Mouse (Mus musculus): ENCODE data around the gene Palld. TPM values are rescaled to one million over a fixed set of nuclear protein-coding genes. Genes with fewer than 3 reads are reported as not detected.

Palld gene
- polyA plus RNA-seq, 1 experiment from 2014 or later: 123 TPM

- Histone ChIP-seq H3K4me3 (no peak overlapping the region), H3K36me3 (no peaks in the 10 kb centered on the region), H3K4me2 (no peak overlapping the region), H3K27me3 (no peaks in the 10 kb centered on the region), H3K27ac (peak overlapping the region; percentile 58; the same call in 1 of the 2 replicates), H3K9me3 (no peaks in the 10 kb centered on the region), H3K4me1 (peaks cover 16% of the 10 kb centered on the region), H3K9ac (no peak overlapping the region)
- ATAC-seq (ENCODE audit: insufficient number of reproducible peaks, low FRiP score, low TSS enrichment, low read depth): no peak; the same call in 1 of the 2 replicates
- WGBS: 36% methylated on average over 3 of the region's 3 CpGs
Observed at GRCm38 (mm10) chr8:61639008-61639407, 263.5 kb downstream of the Palld start.

GRCm38 (mm10) chr8:61637736-61638135 is 264.8 kb downstream of the Palld start:
- Histone ChIP-seq H3K27me3 (no peaks in the 10 kb centered on the region), H3K36me3 (no peaks in the 10 kb centered on the region), H3K9ac (no peak overlapping the region), H3K9me3 (no peaks in the 10 kb centered on the region), H3K4me3 (no peak overlapping the region), H3K4me2 (no peak overlapping the region), H3K4me1 (peaks cover 16% of the 10 kb centered on the region), H3K27ac (no peak overlapping the region)
- WGBS: 71% methylated on average over 4 of the region's 4 CpGs
- ATAC-seq (ENCODE audit: insufficient number of reproducible peaks, low FRiP score, low TSS enrichment, low read depth): no peak

DNA sequence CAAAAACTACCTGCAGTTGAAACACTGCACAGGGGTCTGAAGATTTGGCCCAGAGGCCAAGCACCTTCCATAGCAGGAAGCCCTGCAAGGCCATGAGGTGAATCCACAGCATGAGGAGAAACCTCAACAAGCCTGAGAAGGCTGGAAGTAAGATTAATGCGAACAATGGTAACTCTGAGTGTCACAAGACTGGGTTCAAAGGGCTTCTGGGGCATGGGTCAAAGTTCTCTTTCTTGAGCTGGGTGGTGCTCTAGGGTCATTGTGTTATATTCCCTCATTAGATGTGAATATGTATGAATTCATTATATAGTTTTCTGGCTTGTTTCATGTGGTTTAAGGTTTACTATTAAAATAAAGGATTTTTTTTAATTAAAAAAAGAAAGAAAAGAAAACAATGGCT is 267.7 kb downstream of the Palld start:
- no peaks in the 10 kb centered on the region for H3K27me3 ChIP-seq
- 87% methylated on average over 1 of the region's 1 CpGs for WGBS
- no peak overlapping the region for H3K4me2 ChIP-seq
- ATAC-seq (ENCODE audit: insufficient number of reproducible peaks, low FRiP score, low TSS enrichment, low read depth): no peak
- H3K27ac ChIP-seq: no peak overlapping the region
- no peaks in the 10 kb centered on the region for H3K36me3 ChIP-seq
- no peak overlapping the region for H3K9ac ChIP-seq
- H3K4me1 ChIP-seq: peaks cover 8% of the 10 kb centered on the region
- H3K9me3 ChIP-seq: no peaks in the 10 kb centered on the region
- H3K4me3 ChIP-seq: no peak overlapping the region

DNA sequence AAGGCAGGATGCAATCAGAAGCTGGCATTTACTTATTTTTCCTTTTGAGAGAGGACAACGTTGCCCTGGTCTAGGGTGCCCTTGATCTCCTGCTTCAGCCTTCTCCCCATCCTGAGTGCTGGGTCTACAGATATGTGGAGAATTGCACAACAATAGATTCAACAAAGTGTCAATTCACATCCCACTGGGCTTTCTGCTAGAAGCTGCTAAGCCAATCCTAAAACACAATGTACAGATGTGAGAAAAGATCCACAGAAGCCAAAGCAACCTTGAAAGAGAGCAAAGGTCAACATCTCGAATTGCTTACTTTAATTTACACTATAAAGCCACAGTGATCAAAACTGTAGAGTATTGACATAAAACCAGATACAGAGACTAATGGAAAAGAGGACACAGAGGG is 270.2 kb downstream of the Palld start:
- WGBS: 78% methylated on average over 2 of the region's 2 CpGs
- Histone ChIP-seq H3K27me3 (no peaks in the 10 kb centered on the region), H3K4me3 (no peak overlapping the region), H3K9ac (no peak overlapping the region), H3K9me3 (no peaks in the 10 kb centered on the region), H3K27ac (no peak overlapping the region), H3K36me3 (no peaks in the 10 kb centered on the region), H3K4me1 (peaks cover 4% of the 10 kb centered on the region; the same call in 1 of the 2 replicates), H3K4me2 (no peak overlapping the region)
- ATAC-seq (ENCODE audit: insufficient number of reproducible peaks, low FRiP score, low TSS enrichment, low read depth): no peak

DNA sequence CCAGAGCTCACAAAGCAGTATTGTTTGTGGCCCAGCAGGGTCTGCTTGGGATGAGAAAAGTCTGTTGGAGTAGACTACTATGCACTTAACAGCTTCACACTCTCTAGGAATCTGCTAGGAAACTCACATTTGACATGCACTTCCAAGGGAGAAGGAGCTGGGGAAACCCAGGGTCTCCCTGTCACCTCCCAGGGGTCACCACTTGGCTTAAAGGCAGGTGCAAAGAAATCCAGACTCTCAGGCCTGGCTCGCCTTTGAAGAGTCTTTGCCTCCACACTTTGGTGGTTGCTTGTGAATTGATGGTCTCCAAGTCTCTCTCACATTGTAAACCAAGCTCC is 272.9 kb downstream of the Palld start:
- Histone ChIP-seq H3K4me2 (no peak overlapping the region), H3K27ac (no peak overlapping the region), H3K4me3 (no peak overlapping the region), H3K9ac (no peak overlapping the region), H3K4me1 (peaks cover 4% of the 10 kb centered on the region; the same call in 1 of the 2 replicates), H3K9me3 (no peaks in the 10 kb centered on the region), H3K36me3 (no peaks in the 10 kb centered on the region), H3K27me3 (no peaks in the 10 kb centered on the region)
- WGBS: 55% methylated on average over 1 of the region's 1 CpGs
- ATAC-seq (ENCODE audit: insufficient number of reproducible peaks, low FRiP score, low TSS enrichment, low read depth): no peak

- 70% methylated on average over 3 of the region's 3 CpGs for WGBS
- Histone ChIP-seq H3K9ac (no peak overlapping the region), H3K36me3 (no peaks in the 10 kb centered on the region), H3K4me3 (no peak overlapping the region), H3K27ac (0 out of 2 replicates have a peak overlapping the region, but pooled peaks have one; percentile 17), H3K9me3 (no peaks in the 10 kb centered on the region), H3K27me3 (no peaks in the 10 kb centered on the region), H3K4me1 (peaks cover 5% of the 10 kb centered on the region), H3K4me2 (no peak overlapping the region)
- no peak for ATAC-seq (ENCODE audit: insufficient number of reproducible peaks, low FRiP score, low TSS enrichment, low read depth)
Observed at GRCm38 (mm10) chr8:61628938-61629630, 273.4 kb downstream of the Palld start.

- no peak overlapping the region for H3K9ac ChIP-seq
- H3K4me3 ChIP-seq: no peak overlapping the region
- peaks cover 14% of the 10 kb centered on the region for H3K4me1 ChIP-seq
- no peak for ATAC-seq (ENCODE audit: insufficient number of reproducible peaks, low FRiP score, low TSS enrichment, low read depth)
- no peak overlapping the region for H3K27ac ChIP-seq
- 86% methylated on average over 8 of the region's 8 CpGs for WGBS
- H3K27me3 ChIP-seq: no peaks in the 10 kb centered on the region
- H3K9me3 ChIP-seq: no peaks in the 10 kb centered on the region
- H3K4me2 ChIP-seq: no peak overlapping the region
- H3K36me3 ChIP-seq: no peaks in the 10 kb centered on the region
Observed at GRCm38 (mm10) chr8:61626246-61626952, 276.1 kb downstream of the Palld start.

GRCm38 (mm10) chr8:61625656-61626210 is 276.8 kb downstream of the Palld start:
- peaks cover 14% of the 10 kb centered on the region for H3K4me1 ChIP-seq
- 58% methylated on average over 8 of the region's 8 CpGs for WGBS

DNA sequence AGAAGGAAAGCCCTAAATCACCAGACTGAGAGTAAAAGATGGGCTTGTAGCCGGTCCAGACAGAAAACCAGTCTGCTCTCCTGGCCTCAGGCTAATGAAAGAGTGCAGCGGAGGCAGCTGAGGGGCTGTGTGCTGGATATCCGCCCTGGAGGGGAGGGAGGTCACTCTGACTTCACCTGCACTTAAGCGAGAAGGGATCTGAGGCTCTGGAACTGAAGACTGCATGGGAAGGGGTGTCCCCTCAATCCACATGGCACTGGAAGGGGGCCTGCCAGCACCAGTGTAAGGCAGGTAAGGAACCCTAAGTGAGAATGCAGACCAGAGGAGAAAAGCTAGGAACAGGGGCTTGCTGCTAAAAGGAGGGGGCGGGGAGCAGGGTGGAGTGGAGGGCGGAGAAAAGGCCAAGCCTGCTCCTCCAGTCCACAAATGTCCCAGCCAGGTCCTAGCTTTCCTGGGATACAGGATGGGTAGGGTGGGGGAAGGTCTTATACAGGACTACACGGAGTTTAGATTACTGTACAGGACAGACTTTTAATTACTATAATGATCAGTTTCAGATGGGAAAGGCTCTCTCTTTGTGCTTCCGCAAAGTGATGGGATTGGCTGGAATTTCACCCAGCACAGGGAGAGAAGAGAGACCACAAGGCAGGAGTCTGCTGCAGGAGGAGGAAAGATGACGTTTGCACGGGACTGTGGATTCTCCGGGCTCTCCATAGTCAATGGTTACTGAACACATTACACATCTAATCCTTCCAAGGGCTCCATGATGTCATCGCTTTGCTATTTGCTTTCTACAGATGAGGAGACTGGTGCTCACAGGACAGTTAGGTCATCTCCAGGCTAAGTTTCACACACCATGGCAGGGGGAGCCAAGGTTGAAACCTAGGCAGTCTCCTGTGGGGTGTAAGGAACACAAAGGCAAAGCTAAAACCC is 278.7 kb downstream of the Palld start:
- Histone ChIP-seq H3K27me3 (no peaks in the 10 kb centered on the region), H3K27ac (peak overlapping the region; percentile 19; the same call in 1 of the 2 replicates), H3K36me3 (no peaks in the 10 kb centered on the region), H3K4me2 (no peak overlapping the region), H3K9ac (no peak overlapping the region), H3K4me3 (no peak overlapping the region), H3K9me3 (no peaks in the 10 kb centered on the region), H3K4me1 (peaks cover 10% of the 10 kb centered on the region)
- 32% methylated on average over 12 of the region's 12 CpGs for WGBS
- ATAC-seq (ENCODE audit: insufficient number of reproducible peaks, low FRiP score, low TSS enrichment, low read depth): 0 out of 2 replicates have a peak, but pooled peaks have one; percentile 35

More at GRCm38 (mm10) chr8:61625656-61626210, 276.8 kb downstream of the Palld start:
- no peak overlapping the region for H3K4me2 ChIP-seq
- H3K9me3 ChIP-seq: no peaks in the 10 kb centered on the region
- no peak overlapping the region for H3K9ac ChIP-seq
- no peaks in the 10 kb centered on the region for H3K27me3 ChIP-seq
- no peaks in the 10 kb centered on the region for H3K36me3 ChIP-seq
- ATAC-seq (ENCODE audit: insufficient number of reproducible peaks, low FRiP score, low TSS enrichment, low read depth): no peak
- H3K27ac ChIP-seq: 0 out of 2 replicates have a peak overlapping the region, but pooled peaks have one; percentile 28
- H3K4me3 ChIP-seq: no peak overlapping the region

GRCm38 (mm10) chr8:61621300-61621699 is 281.2 kb downstream of the Palld start:
- H3K36me3 ChIP-seq: no peaks in the 10 kb centered on the region
- no peaks in the 10 kb centered on the region for H3K9me3 ChIP-seq
- WGBS: 78% methylated on average over 3 of the region's 3 CpGs
- H3K4me3 ChIP-seq: no peak overlapping the region
- ATAC-seq (ENCODE audit: insufficient number of reproducible peaks, low FRiP score, low TSS enrichment, low read depth): no peak
- H3K9ac ChIP-seq: no peak overlapping the region
- no peak overlapping the region for H3K27ac ChIP-seq
- H3K27me3 ChIP-seq: no peaks in the 10 kb centered on the region
- H3K4me2 ChIP-seq: no peak overlapping the region
- peaks cover 13% of the 10 kb centered on the region for H3K4me1 ChIP-seq

- Histone ChIP-seq H3K27me3 (no peaks in the 10 kb centered on the region), H3K27ac (no peak overlapping the region), H3K4me3 (no peak overlapping the region), H3K36me3 (no peaks in the 10 kb centered on the region), H3K9ac (no peak overlapping the region), H3K9me3 (no peaks in the 10 kb centered on the region), H3K4me1 (peaks cover 3% of the 10 kb centered on the region), H3K4me2 (no peak overlapping the region)
- WGBS: 41% methylated on average over 2 of the region's 2 CpGs
- ATAC-seq (ENCODE audit: insufficient number of reproducible peaks, low FRiP score, low TSS enrichment, low read depth): no peak
Observed at GRCm38 (mm10) chr8:61617651-61618050, 284.8 kb downstream of the Palld start.

Data from limb, embryonic 15.5 days (tissue).